Mouse (Mus musculus) liver, embryonic 14.5 days (tissue): ENCODE data around the gene Chad. TPM values are rescaled to one million over a fixed set of nuclear protein-coding genes. Genes with fewer than 3 reads are reported as not detected.

Source experiments
- ATAC-seq: fragments of 200-750 bp; cut with Nextera tagmentation; 2 replicates; pipeline ENCODE4 v1.8.0; 2017; ENCODE audit warnings: moderate number of reproducible peaks, mild to moderate bottlenecking, moderate library complexity; ENCODE audit not compliant: insufficient read depth
- DNase-seq, 3 experiments: peaks; one replicate each; pipeline ENCODE4 v3.0.0-alpha.2; 2012 to 2013; ENCODE audit warnings: low read depth in 3 of 3, low spot score in 3 of 3
- H3K27ac ChIP-seq: fragments of 300-500 bp; sonication (generic); 2 replicates; pipeline ENCODE4 v1.5.1; 2014; ENCODE audit warnings: moderate library complexity, mild to moderate bottlenecking, control low read depth, inconsistent platforms
- H3K27me3 ChIP-seq: fragments of 300-500 bp; sonication (generic); 2 replicates; pipeline ENCODE4 v1.6.1; 2014; ENCODE audit warnings: mild to moderate bottlenecking, low read length, moderate library complexity; ENCODE audit not compliant: control insufficient read depth, insufficient read depth
- H3K36me3 ChIP-seq: fragments of 300-500 bp; sonication (generic); replicated peaks from 2 replicates; pipeline ENCODE4 v1.6.1; 2014; ENCODE audit warnings: low read depth; ENCODE audit not compliant: control insufficient read depth, insufficient read depth
- H3K4me1 ChIP-seq, 2 experiments: fragments of 200-500 bp in 1 of 2; fragments of 300-500 bp in 1 of 2; sonication (generic) in 1 of 2; replicated peaks; 2 replicates each; pipeline ENCODE4 v1.6.1; 2012 to 2014; ENCODE audit warnings: antibody characterized with exemption in 1 of 2, inconsistent platforms in 1 of 2, low read length in 1 of 2; ENCODE audit not compliant: control insufficient read depth in 2 of 2, insufficient read depth in 2 of 2
- H3K4me2 ChIP-seq: fragments of 300-500 bp; sonication (generic); 2 replicates; pipeline ENCODE4 v1.6.1; 2014; ENCODE audit warnings: low read depth, mild to moderate bottlenecking, control low read depth, moderate library complexity
- H3K4me3 ChIP-seq, 2 experiments: fragments of 200-500 bp in 1 of 2; fragments of 300-500 bp in 1 of 2; sonication (generic) in 1 of 2; 2 replicates each; pipeline ENCODE4 v1.5.1; 2012 to 2014; ENCODE audit warnings: low read depth in 2 of 2, low read length in 2 of 2, mild to moderate bottlenecking in 2 of 2, control low read depth in 1 of 2, inconsistent platforms in 1 of 2, moderate library complexity in 1 of 2; ENCODE audit not compliant: insufficient read depth in 1 of 2
- H3K9ac ChIP-seq: fragments of 300-500 bp; sonication (generic); replicated peaks from 2 replicates; pipeline ENCODE4 v1.6.1; 2014; ENCODE audit warnings: mild to moderate bottlenecking, control low read depth, moderate library complexity
- H3K9me3 ChIP-seq: fragments of 300-500 bp; sonication (generic); 2 replicates; pipeline ENCODE4 v1.6.1; 2016; ENCODE audit warnings: low read length, mixed read lengths; ENCODE audit not compliant: control insufficient read depth
- CTCF ChIP-seq: IDR thresholded peaks from 2 replicates; pipeline ENCODE4 v1.5.1; 2016; ENCODE audit warnings: antibody characterized with exemption, low read depth, control low read depth
- EP300 ChIP-seq: IDR thresholded peaks from 2 replicates; pipeline ENCODE4 v1.6.1; 2016; ENCODE audit warnings: antibody characterized with exemption, low read depth
- WGBS: fragments of 180-500 bp; shearing (Covaris S2); extraction: QIAGEN DNeasy Blood & Tissue Kit; methylation state at CpG from one replicate; pipeline ENCODE4 v1.1.7; 2014; ENCODE audit not compliant: insufficient replicate concordance; 5-methylcytosine and 5-hydroxymethylcytosine counted together
- polyA plus RNA-seq, 2 experiments: library from polyadenylated mRNA; depleted of rRNA in 1 of 2; stranded (reverse) in 1 of 2; unstranded in 1 of 2; fragments of >200 nt; fragmentation: Nextera tagmentation in 1 of 2; extraction: Ambion mirVana in 1 of 2; gene quantifications; 2 replicates each; pipeline versions ENCODE4 v1.2.1 to v1.2.3; 2012 to 2014

Chad gene
- polyA plus RNA-seq, 2 experiments = 0.03 to 0.09 TPM

DNA sequence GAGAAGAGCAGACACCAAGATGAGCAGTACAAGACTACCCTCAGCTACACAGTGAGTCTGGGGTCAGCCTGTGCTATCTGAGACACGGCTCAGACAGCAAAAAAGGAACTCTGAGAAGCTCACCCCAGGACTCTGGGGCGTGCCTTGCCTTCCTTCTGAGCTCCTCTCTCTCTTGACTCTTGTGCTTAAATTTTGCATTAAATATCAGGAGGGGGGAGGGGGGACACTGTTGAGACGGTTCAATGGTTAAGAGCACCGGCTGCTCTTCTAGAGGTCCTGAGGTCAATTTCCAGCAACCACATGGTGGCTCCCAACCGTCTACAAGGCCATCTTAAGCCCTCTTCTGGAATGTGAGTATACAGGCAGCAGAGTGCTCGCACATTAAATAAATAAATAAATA, 22.7 kb downstream of the Chad start:
- 66% methylated on average over 6 of the region's 6 CpGs for WGBS
- ATAC-seq = no peak
- TF ChIP-seq CTCF (no peak), EP300 (no peak)

DNA sequence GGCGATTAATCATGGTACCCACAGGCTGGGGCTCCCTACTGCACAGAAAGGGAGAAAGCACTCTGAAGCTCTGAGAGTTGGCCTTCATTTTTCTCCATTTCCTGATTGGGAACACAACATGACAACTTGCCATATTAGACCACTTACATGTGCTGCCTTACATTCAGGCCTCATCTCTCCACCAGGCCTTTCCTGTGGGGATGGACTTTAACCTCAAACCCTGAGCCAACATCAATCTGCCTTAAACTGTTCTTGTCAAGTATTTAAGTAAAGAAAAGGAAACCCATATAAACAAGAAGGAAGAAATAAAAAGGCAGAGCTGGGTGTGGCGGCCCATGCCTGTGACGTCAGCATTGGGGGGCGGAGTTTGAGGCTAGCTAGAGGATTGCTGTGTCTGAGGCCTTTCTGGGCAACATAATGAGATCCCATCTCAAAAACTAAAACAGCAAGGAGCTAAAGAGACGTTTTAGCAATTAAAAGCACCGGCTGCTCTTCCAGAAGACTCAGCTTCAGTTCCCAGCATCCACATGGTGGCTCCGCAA, 31.5 kb downstream of the Chad start:
- no peak overlapping the region for H3K4me2 ChIP-seq
- H3K27ac ChIP-seq = no peak overlapping the region
- H3K9me3 ChIP-seq = no peaks in the 10 kb centered on the region
- 52% methylated on average over 7 of the region's 7 CpGs for WGBS
- DNase-seq (peak in 1 of 3 experiments; percentile 18), ATAC-seq (no peak)
- no peak overlapping the region for H3K4me3 ChIP-seq
- H3K27me3 ChIP-seq = no peaks in the 10 kb centered on the region
- no peaks in the 10 kb centered on the region for H3K36me3 ChIP-seq
- TF ChIP-seq CTCF = no peak
- TF ChIP-seq EP300 = no peak
- peaks cover 0 to 6% of the 10 kb centered on the region in 2 experiments; a peak in 2 of 4 replicates for H3K4me1 ChIP-seq
- no peak overlapping the region for H3K9ac ChIP-seq

More for the DNA sequence above, 22.7 kb downstream of the Chad start:
- Histone ChIP-seq H3K27ac (no peak overlapping the region), H3K9ac (no peak overlapping the region), H3K36me3 (no peaks in the 10 kb centered on the region), H3K27me3 (no peaks in the 10 kb centered on the region), H3K4me3 (no peak overlapping the region), H3K4me1 (peaks cover 0 to 2% of the 10 kb centered on the region in 2 experiments; a peak in 1 of 4 replicates), H3K4me2 (no peak overlapping the region), H3K9me3 (no peaks in the 10 kb centered on the region)
- DNase-seq = no peak

DNA sequence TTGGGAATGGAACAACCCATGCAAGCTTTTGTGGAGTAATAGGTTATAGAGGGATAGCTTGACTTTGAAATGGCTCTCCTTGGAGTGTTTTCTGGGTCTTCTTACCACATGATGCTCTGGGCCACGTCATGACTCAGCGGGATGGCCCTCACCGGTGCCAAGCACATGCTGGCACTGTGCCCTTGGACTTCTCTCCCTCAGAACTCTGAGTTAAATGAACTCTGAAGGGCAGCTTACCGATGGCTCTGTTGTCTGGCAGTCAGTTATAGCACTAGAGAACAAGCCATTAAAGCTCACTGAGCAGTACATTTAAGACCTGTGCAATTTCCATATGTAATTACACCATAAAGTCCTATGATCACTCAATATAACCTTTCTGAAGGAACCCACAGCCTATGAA, 32.5 kb downstream of the Chad start:
- TF ChIP-seq EP300 (no peak), CTCF (no peak)
- Histone ChIP-seq H3K27me3 (no peaks in the 10 kb centered on the region), H3K4me1 (peaks cover 0 to 6% of the 10 kb centered on the region in 2 experiments; a peak in 2 of 4 replicates), H3K9me3 (no peaks in the 10 kb centered on the region), H3K36me3 (no peaks in the 10 kb centered on the region), H3K4me3 (no peak overlapping the region), H3K27ac (no peak overlapping the region), H3K9ac (no peak overlapping the region), H3K4me2 (no peak overlapping the region)
- DNase-seq (no peak), ATAC-seq (no peak)
- WGBS = 79% methylated on average over 4 of the region's 4 CpGs

DNA sequence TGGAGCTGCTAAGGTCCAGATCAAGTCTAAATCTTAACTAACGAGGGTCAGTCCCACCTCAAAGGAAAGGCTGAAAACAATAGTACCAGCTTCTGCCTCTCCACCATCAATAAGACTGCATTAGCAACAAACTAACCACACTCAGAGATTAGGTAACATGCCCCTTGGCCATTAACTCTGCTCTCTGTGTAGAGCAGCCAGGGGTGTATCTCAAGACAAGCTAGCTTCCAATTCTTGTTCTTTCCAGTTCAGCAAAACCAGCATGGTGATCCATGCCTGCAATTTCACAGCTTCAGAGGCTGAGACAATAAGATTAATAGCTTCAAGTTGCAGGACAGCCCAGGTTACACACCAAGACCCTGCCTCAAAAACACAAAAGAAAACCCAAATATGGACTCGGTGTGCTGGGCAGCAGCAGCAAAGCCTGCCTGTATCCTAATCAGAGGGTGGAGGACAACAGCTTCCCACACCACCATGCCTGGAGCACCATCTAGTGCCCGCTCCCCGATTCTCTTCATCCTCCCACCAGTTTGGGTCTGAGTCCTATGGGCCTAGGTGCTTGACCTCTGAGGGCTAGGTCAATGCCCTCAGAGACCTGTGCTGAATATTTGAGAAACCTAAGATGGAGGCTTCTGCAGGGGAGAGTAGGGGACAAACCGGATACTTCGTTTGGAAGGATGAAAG, 33.7 kb downstream of the Chad start:
- H3K27ac ChIP-seq = no peak overlapping the region
- peak; percentile 34 for TF ChIP-seq CTCF
- no peak for TF ChIP-seq EP300
- 55% methylated on average over 6 of the region's 6 CpGs for WGBS
- H3K4me1 ChIP-seq = peaks cover 0 to 6% of the 10 kb centered on the region in 2 experiments; a peak in 2 of 4 replicates
- H3K36me3 ChIP-seq = no peaks in the 10 kb centered on the region
- H3K9me3 ChIP-seq = no peaks in the 10 kb centered on the region
- no peak overlapping the region for H3K9ac ChIP-seq
- no peaks in the 10 kb centered on the region for H3K27me3 ChIP-seq
- ATAC-seq (no peak), DNase-seq (no peak)
- no peak overlapping the region for H3K4me2 ChIP-seq
- H3K4me3 ChIP-seq = no peak overlapping the region

DNA sequence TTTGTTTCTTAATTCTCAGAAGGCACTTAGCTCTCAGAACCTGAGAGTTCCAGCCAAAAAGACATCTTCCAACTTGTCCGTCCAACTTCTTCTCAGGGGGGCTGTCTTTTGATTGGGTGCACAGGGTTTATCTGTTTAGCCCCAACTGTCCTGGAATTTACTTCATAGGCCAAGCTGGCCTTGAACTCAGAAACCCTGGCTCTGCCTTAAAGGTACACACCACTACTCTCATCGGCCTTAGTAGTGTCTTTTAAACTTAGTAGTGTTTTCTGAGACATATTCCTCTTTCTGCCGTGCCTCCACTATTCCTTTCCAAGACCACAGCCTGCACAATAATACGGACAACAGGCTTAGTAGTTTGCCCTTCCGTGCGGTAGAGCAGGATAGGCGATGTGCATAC, 35.6 kb downstream of the Chad start:
- TF ChIP-seq EP300 (no peak), CTCF (no peak)
- Histone ChIP-seq H3K27me3 (no peaks in the 10 kb centered on the region), H3K4me1 (peaks cover 0 to 6% of the 10 kb centered on the region in 2 experiments; a peak in 2 of 4 replicates), H3K36me3 (no peaks in the 10 kb centered on the region), H3K9me3 (no peaks in the 10 kb centered on the region), H3K4me2 (no peak overlapping the region; the same call in 1 of the 2 replicates), H3K27ac (no peak overlapping the region), H3K4me3 (no peak overlapping the region), H3K9ac (no peak overlapping the region)
- no peak for ATAC-seq
- DNase-seq = no peak
- WGBS = 72% methylated on average over 7 of the region's 7 CpGs
